11 mouse cellular contexts compared by ENCODE assay signal in the genomic region with DNA sequence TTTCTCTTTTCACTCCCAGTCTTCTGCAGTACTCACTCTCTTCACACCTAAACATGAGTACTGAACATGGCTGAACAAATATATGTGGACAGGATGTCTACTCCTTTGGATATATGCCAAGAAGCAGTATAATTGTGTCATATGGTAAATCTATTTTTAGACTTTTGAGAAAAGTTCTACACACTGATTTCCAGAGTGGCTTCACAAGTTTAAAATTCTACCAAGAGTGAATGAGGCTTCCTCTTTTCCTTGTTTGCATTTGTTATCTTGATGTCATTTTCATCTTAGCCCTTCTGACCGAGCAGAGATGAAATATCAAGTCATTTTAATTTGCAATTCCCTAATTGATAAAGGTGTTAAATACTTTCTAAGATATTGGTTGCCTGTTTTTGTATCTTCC.
"Had no signal": no experiment of that assay in that cellular context is flagged by ENCODE, and none has a peak within 500 bp of the region (broad histone marks: within the 10 kb centered on the region; RNA-seq: fewer than 3 reads in every experiment).

No protein-coding gene starts in this region.

- H3K4me2 ChIP-seq: limb, embryonic 12.5 days; liver, embryonic 13.5 days; neural tube, embryonic 12.5 days had no signal

- H3K36me3 ChIP-seq: limb, embryonic 12.5 days; liver, embryonic 13.5 days; midbrain, embryonic 10.5 days; neural tube, embryonic 12.5 days had no signal

- H3K4me3 ChIP-seq: limb, embryonic 12.5 days; liver, embryonic 13.5 days; midbrain, embryonic 10.5 days; neural tube, embryonic 12.5 days had no signal

- H3K9ac ChIP-seq: limb, embryonic 12.5 days; liver, embryonic 13.5 days; liver, postnatal 0 days; neural tube, embryonic 12.5 days had no signal

- DNase-seq: kidney, postnatal 10 days; kidney, postnatal 4 days; layer of hippocampus, postnatal 36 days; midbrain, embryonic 14.5 days; retina, postnatal 1 day; right cerebral cortex, postnatal 4 days had no signal

- H3K4me1 ChIP-seq: limb, embryonic 12.5 days; midbrain, embryonic 10.5 days; neural tube, embryonic 12.5 days had no signal

- H3K9me3 ChIP-seq: limb, embryonic 12.5 days; liver, embryonic 13.5 days; midbrain, embryonic 10.5 days; neural tube, embryonic 12.5 days had no signal

- H3K27me3 ChIP-seq: limb, embryonic 12.5 days; liver, embryonic 13.5 days; neural tube, embryonic 12.5 days had no signal

- H3K27ac ChIP-seq: limb, embryonic 12.5 days; liver, embryonic 13.5 days; midbrain, embryonic 10.5 days; neural tube, embryonic 12.5 days had no signal
